Mouse (Mus musculus) hindbrain, embryonic 11.5 days (tissue): ENCODE data around the gene Camk2g. TPM values are rescaled to one million over a fixed set of nuclear protein-coding genes. Genes with fewer than 3 reads are reported as not detected.

Experiments used
- ATAC-seq: fragments of 200-750 bp; cut with Nextera tagmentation; 2 replicates; pipeline ENCODE4 v1.8.0; 2017; ENCODE audit warnings: mild to moderate bottlenecking, moderate TSS enrichment, moderate library complexity; ENCODE audit not compliant: low FRiP score
- DNase-seq: peaks from one replicate; pipeline ENCODE4 v3.0.0-alpha.2; 2015; ENCODE audit warnings: low spot score
- H3K27ac ChIP-seq: fragments of 300-500 bp; sonication (generic); 2 replicates; pipeline ENCODE4 v1.5.1; 2014; ENCODE audit warnings: mild to moderate bottlenecking, low read depth, low read length
- H3K27me3 ChIP-seq: fragments of 300-500 bp; sonication (generic); 2 replicates; pipeline ENCODE4 v1.6.1; 2014; ENCODE audit warnings: mild to moderate bottlenecking, low read length, moderate library complexity, mixed read lengths; ENCODE audit not compliant: control insufficient read depth, insufficient read depth
- H3K36me3 ChIP-seq: fragments of 300-500 bp; sonication (generic); 2 replicates; pipeline ENCODE4 v1.6.1; 2014; ENCODE audit warnings: mild to moderate bottlenecking, low read length, moderate library complexity, mixed read lengths; ENCODE audit not compliant: control insufficient read depth, insufficient read depth
- H3K4me1 ChIP-seq: fragments of 300-500 bp; sonication (generic); replicated peaks from 2 replicates; pipeline ENCODE4 v1.6.1; 2014; ENCODE audit warnings: low read length, mixed read lengths; ENCODE audit not compliant: control insufficient read depth, insufficient read depth
- H3K4me2 ChIP-seq: fragments of 300-500 bp; sonication (generic); replicated peaks from 2 replicates; pipeline ENCODE4 v1.6.1; 2014; ENCODE audit warnings: mild to moderate bottlenecking, low read depth, low read length
- H3K4me3 ChIP-seq: fragments of 300-500 bp; sonication (generic); 2 replicates; pipeline ENCODE4 v1.5.1; 2014; ENCODE audit warnings: low read depth, low read length
- H3K9ac ChIP-seq: fragments of 300-500 bp; sonication (generic); 2 replicates; pipeline ENCODE4 v1.6.1; 2014; ENCODE audit warnings: low read depth, low read length
- H3K9me3 ChIP-seq: fragments of 300-500 bp; sonication (generic); 2 replicates; pipeline ENCODE4 v1.6.1; 2016; ENCODE audit warnings: low read length; ENCODE audit not compliant: control insufficient read depth
- WGBS: fragments of 180-500 bp; shearing (Covaris S2); extraction: QIAGEN DNeasy Blood & Tissue Kit; methylation state at CpG from one replicate; pipeline ENCODE4 v1.1.7; 2014; 5-methylcytosine and 5-hydroxymethylcytosine counted together
- polyA plus RNA-seq: library from polyadenylated mRNA; unstranded; fragments of >200 nt; fragmentation: Nextera tagmentation; extraction: Ambion mirVana; gene quantifications from 2 replicates; pipeline ENCODE4 v1.2.1, GENCODE M21; 2014

The Camk2g gene
- polyA plus RNA-seq, 1 experiment from 2014 or later: 44.2 TPM

- no peaks in the 10 kb centered on the region; the same call in none of the 2 replicates for H3K36me3 ChIP-seq
- H3K27ac ChIP-seq: peak within 1 kb of the TSS; percentile 84
- DNase-seq (peak; percentile 92), ATAC-seq (peak; percentile 99)
- under 1% methylated on average over 79 of the region's 81 CpGs for WGBS
- no peaks in the 10 kb centered on the region for H3K9me3 ChIP-seq
- H3K4me2 ChIP-seq: peak within 1 kb of the TSS; percentile 80
- H3K4me1 ChIP-seq: 0 out of 2 replicates have a peak, but pooled peaks cover 2% of the 10 kb centered on the region
- H3K4me3 ChIP-seq: peak within 1 kb of the TSS; percentile 85
- H3K9ac ChIP-seq: peak within 1 kb of the TSS; percentile 89
- no peaks in the 10 kb centered on the region for H3K27me3 ChIP-seq
These were observed 59.7 kb downstream of the Camk2g start, which contains the start of gene Ndst2 for GRCm38 (mm10) chr14:20733952-20734774. Gene Ndst2, minus strand, starts transcription at chr14:20734562.

GRCm38 (mm10) chr14:20733041-20733951 lies 60.6 kb downstream of the Camk2g start:
- H3K4me1 ChIP-seq: 0 out of 2 replicates have a peak, but pooled peaks cover 2% of the 10 kb centered on the region
- H3K27ac ChIP-seq: no peak overlapping the region
- DNase-seq: no peak
- H3K4me2 ChIP-seq: peak overlapping the region; percentile 80
- peaks cover 2% of the 10 kb centered on the region for H3K36me3 ChIP-seq
- H3K9me3 ChIP-seq: no peaks in the 10 kb centered on the region
- ATAC-seq: no peak
- no peaks in the 10 kb centered on the region for H3K27me3 ChIP-seq
- WGBS: 52% methylated on average over 12 of the region's 12 CpGs
- peak overlapping the region; percentile 85 for H3K4me3 ChIP-seq
- H3K9ac ChIP-seq: peak overlapping the region; percentile 89

GRCm38 (mm10) chr14:20730853-20731602 lies 62.9 kb downstream of the Camk2g start:
- Histone ChIP-seq H3K9ac (no peak overlapping the region), H3K4me2 (no peak overlapping the region), H3K4me1 (0 out of 2 replicates have a peak, but pooled peaks cover 2% of the 10 kb centered on the region), H3K27ac (no peak overlapping the region), H3K36me3 (peaks cover 2% of the 10 kb centered on the region), H3K9me3 (no peaks in the 10 kb centered on the region), H3K27me3 (no peaks in the 10 kb centered on the region), H3K4me3 (no peak overlapping the region)
- 91% methylated on average over 9 of the region's 9 CpGs for WGBS
- no peak for ATAC-seq
- DNase-seq: no peak

GRCm38 (mm10) chr14:20729871-20730270 lies 64.0 kb downstream of the Camk2g start:
- DNase-seq (no peak), ATAC-seq (no peak)
- H3K36me3 ChIP-seq: peaks cover 7% of the 10 kb centered on the region; the same call in 1 of the 2 replicates
- no peak overlapping the region for H3K9ac ChIP-seq
- no peaks in the 10 kb centered on the region for H3K27me3 ChIP-seq
- H3K4me2 ChIP-seq: no peak overlapping the region
- no peak overlapping the region for H3K27ac ChIP-seq
- WGBS: 90% methylated on average over 9 of the region's 9 CpGs
- H3K4me1 ChIP-seq: 0 out of 2 replicates have a peak, but pooled peaks cover 2% of the 10 kb centered on the region
- no peak overlapping the region for H3K4me3 ChIP-seq
- H3K9me3 ChIP-seq: no peaks in the 10 kb centered on the region

- 84% methylated on average over 6 of the region's 6 CpGs for WGBS
- H3K4me1 ChIP-seq: no peaks in the 10 kb centered on the region
- H3K27me3 ChIP-seq: no peaks in the 10 kb centered on the region
- ATAC-seq: no peak
- H3K4me3 ChIP-seq: no peak overlapping the region
- no peak for DNase-seq
- H3K4me2 ChIP-seq: no peak overlapping the region
- H3K36me3 ChIP-seq: peaks cover 7% of the 10 kb centered on the region; the same call in 1 of the 2 replicates
- no peaks in the 10 kb centered on the region for H3K9me3 ChIP-seq
- no peak overlapping the region for H3K27ac ChIP-seq
- H3K9ac ChIP-seq: no peak overlapping the region
These were observed 68.1 kb downstream of the Camk2g start for GRCm38 (mm10) chr14:20725660-20726339.

- H3K36me3 ChIP-seq: peaks cover 11% of the 10 kb centered on the region
These were observed 69.8 kb downstream of the Camk2g start for GRCm38 (mm10) chr14:20724043-20724442.

GRCm38 (mm10) chr14:20723006-20723405 lies 70.9 kb downstream of the Camk2g start:
- no peaks in the 10 kb centered on the region for H3K4me1 ChIP-seq
- ATAC-seq: no peak
- H3K27me3 ChIP-seq: no peaks in the 10 kb centered on the region
- peaks cover 17% of the 10 kb centered on the region for H3K36me3 ChIP-seq
- no peak for DNase-seq
- WGBS: 95% methylated on average over 12 of the region's 12 CpGs
- H3K4me2 ChIP-seq: no peak overlapping the region
- H3K9ac ChIP-seq: no peak overlapping the region
- H3K9me3 ChIP-seq: no peaks in the 10 kb centered on the region
- no peak overlapping the region for H3K27ac ChIP-seq
- H3K4me3 ChIP-seq: no peak overlapping the region

More at GRCm38 (mm10) chr14:20724043-20724442, 69.8 kb downstream of the Camk2g start:
- Histone ChIP-seq H3K27me3 (no peaks in the 10 kb centered on the region), H3K9ac (no peak overlapping the region), H3K4me1 (no peaks in the 10 kb centered on the region), H3K4me3 (no peak overlapping the region), H3K27ac (no peak overlapping the region), H3K9me3 (no peaks in the 10 kb centered on the region), H3K4me2 (no peak overlapping the region)
- WGBS: 36% methylated on average over 5 of the region's 5 CpGs
- DNase-seq: peak; percentile 77
- ATAC-seq: 0 out of 2 replicates have a peak, but pooled peaks have one; percentile 7
